Mouse (Mus musculus) erythroblast, embryonic 14.5 days (primary cell): ENCODE measurements around the gene Plekha5.

Experiments
- GATA1 ChIP-seq: IDR thresholded peaks from 2 replicates; pipeline ENCODE4 v1.6.1; 2012; ENCODE audit warnings: low read length, inconsistent platforms, mixed read lengths
- TAL1 ChIP-seq: IDR thresholded peaks from 3 replicates; pipeline ENCODE4 v1.6.1; 2012; ENCODE audit warnings: low read length, inconsistent platforms, mixed read lengths

DNA sequence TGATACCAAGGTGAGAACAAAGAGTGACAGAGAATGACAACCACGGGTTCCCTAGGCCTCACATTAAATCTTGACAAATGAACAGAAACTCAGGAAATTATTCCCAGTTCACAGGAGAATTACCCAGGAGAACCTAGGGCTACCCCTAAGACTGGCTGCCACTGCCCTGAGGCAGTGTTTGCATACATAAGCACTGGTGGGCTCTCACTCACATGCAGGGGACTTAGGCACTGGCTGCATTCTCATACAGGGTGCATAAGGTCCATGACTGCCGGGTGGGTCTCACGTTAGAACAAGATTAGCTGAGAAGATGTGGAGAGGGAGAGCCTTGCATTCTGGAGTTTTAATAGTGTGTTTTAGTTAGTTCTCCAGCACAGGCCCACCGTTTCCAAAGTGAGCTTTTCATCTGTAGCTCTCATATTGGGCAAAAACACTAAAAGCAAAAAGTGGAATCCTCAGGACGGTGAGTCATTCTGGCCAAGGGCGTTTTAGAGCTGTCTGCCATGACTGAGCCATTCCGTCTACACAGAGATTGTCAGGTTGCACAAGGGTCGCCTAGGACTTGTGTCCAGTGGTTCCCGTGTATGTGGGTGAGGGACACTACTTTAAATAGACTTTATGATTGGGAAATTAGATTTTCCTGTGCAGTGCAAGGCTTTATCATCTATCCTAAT is 138.2 kb downstream of the Plekha5 start:
- no peak for TF ChIP-seq TAL1
- TF ChIP-seq GATA1: no peak
